Mouse (Mus musculus): Measurements from ENCODE around the gene Arhgef38.

The Arhgef38 gene

GRCm38 (mm10) chr3:133165130-133165529, 69.6 kb downstream of the Arhgef38 start:
- in situ Hi-C loops (cut with MboI, MseI) = no loop called here

- in situ Hi-C loops (cut with MboI, MseI) = no loop called here
Measured at GRCm38 (mm10) chr3:133163913-133164406, 70.8 kb downstream of the Arhgef38 start.

- in situ Hi-C loops (cut with MboI, MseI) = no loop called here
Measured at GRCm38 (mm10) chr3:133163174-133163573, 71.6 kb downstream of the Arhgef38 start.

GRCm38 (mm10) chr3:133161407-133161806, 73.3 kb downstream of the Arhgef38 start:
- in situ Hi-C loops (cut with MboI, MseI) = no loop called here

- in situ Hi-C loops (cut with MboI, MseI) = no loop called here
Measured at GRCm38 (mm10) chr3:133158260-133158659, 76.5 kb downstream of the Arhgef38 start.

- in situ Hi-C loops (cut with MboI, MseI) = no loop called here
Measured at GRCm38 (mm10) chr3:133154683-133155082, 80.1 kb downstream of the Arhgef38 start.

GRCm38 (mm10) chr3:133153629-133154028, 81.1 kb downstream of the Arhgef38 start:
- in situ Hi-C loops (cut with MboI, MseI) = no loop called here

GRCm38 (mm10) chr3:133152831-133153230, 81.9 kb downstream of the Arhgef38 start:
- in situ Hi-C loops (cut with MboI, MseI) = no loop called here

GRCm38 (mm10) chr3:133151629-133152028, 83.1 kb downstream of the Arhgef38 start:
- in situ Hi-C loops (cut with MboI, MseI) = no loop called here

- in situ Hi-C loops (cut with MboI, MseI) = no loop called here
Measured at GRCm38 (mm10) chr3:133144511-133145147, 90.1 kb downstream of the Arhgef38 start.

- in situ Hi-C loops (cut with MboI, MseI) = no loop called here
Measured at GRCm38 (mm10) chr3:133141877-133142276, 92.9 kb downstream of the Arhgef38 start.

- in situ Hi-C loops (cut with MboI, MseI) = no loop called here
Measured at GRCm38 (mm10) chr3:133132611-133133010, 102.1 kb downstream of the Arhgef38 start.

GRCm38 (mm10) chr3:133131372-133131771, 103.4 kb downstream of the Arhgef38 start:
- in situ Hi-C loops (cut with MboI, MseI) = no loop called here

GRCm38 (mm10) chr3:133113281-133113680, 121.5 kb downstream of the Arhgef38 start:
- in situ Hi-C loops (cut with MboI, MseI) = no loop called here

GRCm38 (mm10) chr3:133111741-133112140, 123.0 kb downstream of the Arhgef38 start:
- in situ Hi-C loops (cut with MboI, MseI) = no loop called here

GRCm38 (mm10) chr3:133109844-133110243, 124.9 kb downstream of the Arhgef38 start:
- in situ Hi-C loops (cut with MboI, MseI) = no loop called here

- in situ Hi-C loops (cut with MboI, MseI) = no loop called here
Measured at GRCm38 (mm10) chr3:133108731-133109130, 126.0 kb downstream of the Arhgef38 start.

- in situ Hi-C loops (cut with MboI, MseI) = no loop called here
Measured at GRCm38 (mm10) chr3:133104436-133104835, 130.3 kb downstream of the Arhgef38 start.

- in situ Hi-C loops (cut with MboI, MseI) = no loop called here
Measured at GRCm38 (mm10) chr3:133103768-133104167, 131.0 kb downstream of the Arhgef38 start.

GRCm38 (mm10) chr3:133098909-133099308, 135.8 kb downstream of the Arhgef38 start:
- in situ Hi-C loops (cut with MboI, MseI) = loop anchor here (25.0 kb wide), 2 partner anchors 413 to 1962 kb away; no protein-coding TSS in a partner anchor

GRCm38 (mm10) chr3:133098336-133098735, 136.4 kb downstream of the Arhgef38 start:
- in situ Hi-C loops (cut with MboI, MseI) = loop anchor here (25.0 kb wide), 2 partner anchors 414 to 1961 kb away; no protein-coding TSS in a partner anchor

GRCm38 (mm10) chr3:133097936-133098335, 136.8 kb downstream of the Arhgef38 start:
- in situ Hi-C loops (cut with MboI, MseI) = loop anchor here (25.0 kb wide), 2 partner anchors 414 to 1961 kb away; no protein-coding TSS in a partner anchor

GRCm38 (mm10) chr3:133094305-133094704, 140.4 kb downstream of the Arhgef38 start:
- in situ Hi-C loops (cut with MboI, MseI) = loop anchor here (5.0 to 25.0 kb wide), 3 partner anchors 418 to 1957 kb away; no protein-coding TSS in a partner anchor

Data from T-helper 17 cell (primary cell).